Mouse (Mus musculus) skeletal muscle tissue, postnatal 0 days (tissue): ENCODE results near the gene Fastkd3. TPM values are rescaled to one million over a fixed set of nuclear protein-coding genes. Genes with fewer than 3 reads are reported as not detected.

Source experiments
- polyA plus RNA-seq: library from polyadenylated mRNA; unstranded; fragments of >200 nt; fragmentation: Nextera tagmentation; extraction: Ambion mirVana; gene quantifications from 2 replicates; pipeline ENCODE4 v1.2.1, GENCODE M21; 2015

The Fastkd3 gene
- 12.9 and 15.9 TPM in 2 replicates for polyA plus RNA-seq

DNA sequence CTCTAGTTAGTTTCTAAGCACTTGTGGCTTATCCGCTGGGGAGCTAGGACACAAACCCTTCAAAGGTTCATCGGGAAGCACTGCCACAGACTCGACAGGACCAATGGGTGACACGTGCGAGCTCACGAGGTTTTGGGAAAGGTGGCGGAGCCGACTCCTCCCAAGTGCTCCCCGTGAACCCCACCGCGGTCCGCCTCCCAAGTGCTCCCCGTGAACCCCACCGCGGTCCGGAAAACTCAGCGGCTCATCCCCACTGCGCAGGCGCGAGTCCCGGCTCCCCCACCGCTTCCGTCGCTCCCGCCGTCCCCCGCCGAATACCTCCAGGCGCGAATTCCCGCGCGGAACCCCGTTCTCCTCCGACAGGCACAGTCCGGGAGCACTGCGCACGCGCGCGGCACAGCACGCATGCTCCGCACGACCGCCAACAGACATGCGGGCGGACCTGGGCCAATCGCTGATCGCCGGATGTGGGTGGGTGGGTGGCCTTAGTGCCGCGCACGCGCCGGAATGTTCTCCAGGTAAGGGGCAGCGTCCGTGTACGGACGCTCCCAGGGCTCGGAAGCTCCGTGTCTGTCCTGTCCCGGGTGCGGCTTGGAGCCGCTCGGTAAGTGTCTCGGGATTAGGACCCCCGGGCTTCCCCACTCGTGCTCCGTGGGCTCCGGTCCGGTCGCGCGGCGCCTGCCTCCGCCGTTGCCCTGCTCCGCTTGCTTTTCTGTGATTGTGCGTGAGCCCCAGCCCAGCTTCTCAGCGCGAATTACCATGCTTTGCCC lies at the start of gene Fastkd3, which contains the start of gene Mtrr:
TSS of gene Fastkd3 (plus strand) at position 488 of the 770 bp plus-strand sequence.
TSS of gene Mtrr (minus strand) at position 403 of the 770 bp plus-strand sequence.

GRCm38 (mm10) chr13:68597199-68597598 lies 15.2 kb downstream of the Fastkd3 start, which contains the start of gene 1700001L19Rik:
Gene 1700001L19Rik, plus strand, starts transcription at chr13:68597421.

Other genes with a start within 250 kb of the Fastkd3 start
- gene Mtrr, start 85 bp upstream of the Fastkd3 start, polyA plus RNA-seq, result 11.5 and 11.8 TPM in 2 replicates
- gene 1700001L19Rik, start 15.2 kb downstream of the Fastkd3 start, polyA plus RNA-seq, result 0.22 TPM in 1 of 2 replicates, not detected in the other